Mouse (Mus musculus): ENCODE results near the gene Lgr4.

DNA sequence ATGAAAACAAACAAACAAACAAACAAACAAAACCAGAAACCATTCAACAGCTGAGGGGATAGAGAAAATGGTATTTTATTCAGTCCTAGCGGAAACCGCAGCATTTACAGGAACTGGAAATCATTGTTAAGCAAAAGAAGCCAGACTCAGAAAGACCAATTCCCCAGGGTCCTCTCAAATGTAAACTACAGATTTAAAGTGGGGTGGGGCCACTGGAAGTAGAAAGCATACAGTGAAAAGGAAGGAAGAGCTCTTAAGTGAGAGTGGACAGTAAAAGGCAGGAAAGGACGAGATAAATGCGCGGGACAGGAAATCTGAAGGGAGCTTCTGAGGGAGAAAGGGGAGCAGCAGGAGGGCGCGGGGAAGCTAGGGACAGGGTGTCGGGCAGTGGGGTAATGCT, 4.2 kb upstream of the Lgr4 start:
- TF ChIP-seq CTCF (IDR thresholded peaks at IDR 0.05; ENCODE audit: low read depth), result no peak
- no peak for TF ChIP-seq EP300 (IDR thresholded peaks at IDR 0.05; ENCODE audit: low read depth)

Data from heart, postnatal 0 days (tissue).